Mouse (Mus musculus): ENCODE data around the gene Sppl3. TPM values are rescaled to one million over a fixed set of nuclear protein-coding genes. Genes with fewer than 3 reads are reported as not detected.
A peak's percentile ranks its signal among the peaks of the same experiment; 100 is the strongest.

The Sppl3 gene
- polyA plus RNA-seq, 1 experiment from 2014 or later, result 11.5 TPM

- H3K36me3 ChIP-seq, result 0 out of 2 replicates have a peak, but pooled peaks cover 3% of the 10 kb centered on the region
- WGBS, result 40% methylated on average over 6 of the region's 6 CpGs
- no peak overlapping the region for H3K4me3 ChIP-seq
- H3K4me1 ChIP-seq, result peaks cover 56% of the 10 kb centered on the region
- DNase-seq (ENCODE audit: low spot score), result peak; percentile 87
- H3K9me3 ChIP-seq, result no peaks in the 10 kb centered on the region
- no peak overlapping the region for H3K27ac ChIP-seq
- H3K27me3 ChIP-seq (ENCODE audit: insufficient read depth, poor library complexity, severe bottlenecking), result no peaks in the 10 kb centered on the region
Observed at GRCm38 (mm10) chr5:115055418-115055817, 44.5 kb downstream of the Sppl3 start.

GRCm38 (mm10) chr5:115057153-115057552 is 46.2 kb downstream of the Sppl3 start:
- peaks cover 12% of the 10 kb centered on the region for H3K36me3 ChIP-seq
- H3K27ac ChIP-seq, result no peak overlapping the region
- no peaks in the 10 kb centered on the region for H3K9me3 ChIP-seq
- H3K27me3 ChIP-seq (ENCODE audit: insufficient read depth, poor library complexity, severe bottlenecking), result no peaks in the 10 kb centered on the region
- peaks cover 47% of the 10 kb centered on the region for H3K4me1 ChIP-seq
- DNase-seq (ENCODE audit: low spot score), result no peak
- H3K4me3 ChIP-seq, result no peak overlapping the region
- 78% methylated on average over 4 of the region's 4 CpGs for WGBS

- no peak overlapping the region for H3K4me3 ChIP-seq
- peaks cover 18% of the 10 kb centered on the region for H3K36me3 ChIP-seq
- H3K9me3 ChIP-seq, result no peaks in the 10 kb centered on the region
- DNase-seq (ENCODE audit: low spot score), result peak; percentile 86
- peaks cover 32% of the 10 kb centered on the region for H3K4me1 ChIP-seq
- peak overlapping the region; percentile 67 for H3K27ac ChIP-seq
- H3K27me3 ChIP-seq (ENCODE audit: insufficient read depth, poor library complexity, severe bottlenecking), result no peaks in the 10 kb centered on the region
- WGBS, result 29% methylated on average over 7 of the region's 7 CpGs
Observed at GRCm38 (mm10) chr5:115058584-115059297, 47.8 kb downstream of the Sppl3 start.

- WGBS, result 87% methylated on average over 8 of the region's 8 CpGs
- Histone ChIP-seq H3K4me1 (peaks cover 23% of the 10 kb centered on the region), H3K4me3 (no peak overlapping the region)
Observed at GRCm38 (mm10) chr5:115060067-115060695, 49.2 kb downstream of the Sppl3 start.

GRCm38 (mm10) chr5:115060977-115061376 is 50.0 kb downstream of the Sppl3 start:
- H3K27ac ChIP-seq, result no peak overlapping the region
- H3K4me3 ChIP-seq, result no peak overlapping the region
- DNase-seq (ENCODE audit: low spot score), result no peak
- WGBS, result 80% methylated on average over 3 of the region's 3 CpGs
- H3K4me1 ChIP-seq, result peaks cover 26% of the 10 kb centered on the region
- peaks cover 21% of the 10 kb centered on the region for H3K36me3 ChIP-seq
- H3K9me3 ChIP-seq, result no peaks in the 10 kb centered on the region
- no peaks in the 10 kb centered on the region for H3K27me3 ChIP-seq (ENCODE audit: insufficient read depth, poor library complexity, severe bottlenecking)

More at GRCm38 (mm10) chr5:115060067-115060695, 49.2 kb downstream of the Sppl3 start:
- peaks cover 21% of the 10 kb centered on the region for H3K36me3 ChIP-seq
- H3K27ac ChIP-seq, result 0 out of 2 replicates have a peak overlapping the region, but pooled peaks have one; percentile 13
- DNase-seq (ENCODE audit: low spot score), result no peak
- H3K9me3 ChIP-seq, result no peaks in the 10 kb centered on the region
- no peaks in the 10 kb centered on the region for H3K27me3 ChIP-seq (ENCODE audit: insufficient read depth, poor library complexity, severe bottlenecking)

GRCm38 (mm10) chr5:115062566-115062965 is 51.6 kb downstream of the Sppl3 start:
- WGBS, result 80% methylated on average over 1 of the region's 1 CpGs
- Histone ChIP-seq H3K4me3 (no peak overlapping the region), H3K9me3 (no peaks in the 10 kb centered on the region), H3K36me3 (peaks cover 18% of the 10 kb centered on the region), H3K27ac (no peak overlapping the region), H3K27me3 (ENCODE audit: insufficient read depth, poor library complexity, severe bottlenecking) (no peaks in the 10 kb centered on the region), H3K4me1 (peaks cover 39% of the 10 kb centered on the region)
- DNase-seq (ENCODE audit: low spot score), result no peak

GRCm38 (mm10) chr5:115063391-115063790 is 52.5 kb downstream of the Sppl3 start:
- Histone ChIP-seq H3K9me3 (no peaks in the 10 kb centered on the region), H3K27ac (no peak overlapping the region), H3K4me3 (no peak overlapping the region), H3K27me3 (ENCODE audit: insufficient read depth, poor library complexity, severe bottlenecking) (no peaks in the 10 kb centered on the region), H3K4me1 (peaks cover 46% of the 10 kb centered on the region), H3K36me3 (peaks cover 18% of the 10 kb centered on the region)
- 92% methylated on average over 7 of the region's 7 CpGs for WGBS
- DNase-seq (ENCODE audit: low spot score), result no peak

- Histone ChIP-seq H3K27me3 (ENCODE audit: insufficient read depth, poor library complexity, severe bottlenecking) (no peaks in the 10 kb centered on the region), H3K4me3 (no peak overlapping the region), H3K27ac (no peak overlapping the region), H3K4me1 (peaks cover 43% of the 10 kb centered on the region), H3K9me3 (no peaks in the 10 kb centered on the region), H3K36me3 (peaks cover 18% of the 10 kb centered on the region)
- 52% methylated on average over 4 of the region's 4 CpGs for WGBS
- DNase-seq (ENCODE audit: low spot score), result no peak
Observed at GRCm38 (mm10) chr5:115066245-115066644, 55.3 kb downstream of the Sppl3 start.

GRCm38 (mm10) chr5:115068671-115069421 is 57.9 kb downstream of the Sppl3 start:
- peak overlapping the region; percentile 25; the same call in 1 of the 2 replicates for H3K27ac ChIP-seq
- peaks cover 4% of the 10 kb centered on the region; the same call in 1 of the 2 replicates for H3K36me3 ChIP-seq
- no peak for DNase-seq (ENCODE audit: low spot score)
- WGBS, result 85% methylated on average over 11 of the region's 11 CpGs
- no peak overlapping the region for H3K4me3 ChIP-seq
- H3K4me1 ChIP-seq, result peaks cover 56% of the 10 kb centered on the region
- H3K9me3 ChIP-seq, result no peaks in the 10 kb centered on the region
- H3K27me3 ChIP-seq (ENCODE audit: insufficient read depth, poor library complexity, severe bottlenecking), result no peaks in the 10 kb centered on the region

GRCm38 (mm10) chr5:115069611-115070010 is 58.7 kb downstream of the Sppl3 start:
- Histone ChIP-seq H3K27ac (no peak overlapping the region), H3K27me3 (ENCODE audit: insufficient read depth, poor library complexity, severe bottlenecking) (no peaks in the 10 kb centered on the region), H3K36me3 (0 out of 2 replicates have a peak, but pooled peaks cover 1% of the 10 kb centered on the region), H3K4me1 (peaks cover 56% of the 10 kb centered on the region), H3K4me3 (no peak overlapping the region), H3K9me3 (no peaks in the 10 kb centered on the region)
- no peak for DNase-seq (ENCODE audit: low spot score)
- 85% methylated on average over 3 of the region's 3 CpGs for WGBS

GRCm38 (mm10) chr5:115070457-115070856 is 59.5 kb downstream of the Sppl3 start:
- Histone ChIP-seq H3K27ac (0 out of 2 replicates have a peak overlapping the region, but pooled peaks have one; percentile 22), H3K4me3 (no peak overlapping the region), H3K9me3 (no peaks in the 10 kb centered on the region), H3K27me3 (ENCODE audit: insufficient read depth, poor library complexity, severe bottlenecking) (no peaks in the 10 kb centered on the region), H3K36me3 (peaks cover 10% of the 10 kb centered on the region), H3K4me1 (peaks cover 55% of the 10 kb centered on the region)
- DNase-seq (ENCODE audit: low spot score), result no peak
- WGBS, result 91% methylated on average over 2 of the region's 2 CpGs

GRCm38 (mm10) chr5:115071096-115071901 is 60.4 kb downstream of the Sppl3 start:
- Histone ChIP-seq H3K27me3 (ENCODE audit: insufficient read depth, poor library complexity, severe bottlenecking) (no peaks in the 10 kb centered on the region), H3K4me3 (no peak overlapping the region), H3K27ac (peak overlapping the region; percentile 67; the same call in 1 of the 2 replicates), H3K36me3 (peaks cover 15% of the 10 kb centered on the region), H3K4me1 (peaks cover 46% of the 10 kb centered on the region), H3K9me3 (no peaks in the 10 kb centered on the region)
- DNase-seq (ENCODE audit: low spot score), result peak; percentile 84
- WGBS, result 75% methylated on average over 11 of the region's 11 CpGs
